Mouse (Mus musculus): Measurements from ENCODE around the gene Gm21317.
"Not testable (repeated sequence)": the region's sequence is repeated elsewhere in the genome, so short reads cannot be mapped to it uniquely, and the experiment has no call there.

The Gm21317 gene

DNA sequence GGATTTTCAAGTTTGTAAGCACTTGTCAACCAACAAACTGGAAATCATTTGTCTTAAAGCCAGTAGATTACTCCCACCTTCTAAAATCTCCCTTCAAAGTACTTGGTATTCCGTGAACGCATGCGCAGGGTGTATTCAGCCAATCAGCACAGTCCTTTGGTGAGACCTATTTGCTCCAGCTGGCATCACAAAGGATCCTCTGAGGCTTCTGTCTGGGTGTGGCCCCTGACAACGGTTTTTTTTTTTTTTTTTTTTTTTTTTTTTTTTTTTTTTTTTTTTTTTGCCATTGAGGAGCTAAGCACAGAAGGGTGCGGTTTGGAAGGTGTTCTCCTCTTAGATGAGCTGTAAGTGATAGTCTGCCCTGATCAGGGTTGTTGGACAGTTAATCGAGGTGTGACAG, at the start of gene Gm21317:
TSS of gene Gm21317 (plus strand) at position 301 of the 400 bp plus-strand sequence.
- DNase-seq (ENCODE audit: low spot score in 2 of 2), result not testable (repeated sequence)
